Mouse (Mus musculus) retina, postnatal 1 day (tissue): ENCODE results near the gene Sox5.

Experiments used
- DNase-seq: peaks from one replicate; pipeline ENCODE4 v3.0.0-alpha.2; 2012

Gene Sox5

DNA sequence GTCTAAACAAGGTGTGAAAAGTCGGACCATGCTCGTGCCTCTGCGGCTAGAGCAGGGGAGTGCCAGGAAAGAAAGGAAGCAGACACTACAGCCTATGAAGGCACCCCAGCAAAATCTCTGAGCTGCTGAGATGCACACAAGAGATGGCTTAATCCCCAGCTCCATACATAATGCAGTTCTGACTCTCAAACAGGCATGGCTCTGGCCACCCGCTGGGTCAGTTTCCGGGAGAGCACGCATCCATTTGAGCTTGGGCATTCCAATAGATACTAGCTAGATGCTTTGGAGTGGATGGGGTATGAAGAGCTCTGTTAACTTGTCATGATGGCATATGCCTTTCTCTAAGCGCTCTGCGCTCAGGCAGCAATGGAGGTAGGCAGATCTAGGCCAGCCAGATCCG, 132.9 kb downstream of the Sox5 start:
- peak; percentile 26 for DNase-seq

- DNase-seq: peak; percentile 26
Measured at GRCm38 (mm10) chr6:144648124-144648591, 133.6 kb downstream of the Sox5 start.

- DNase-seq: no peak
Measured at GRCm38 (mm10) chr6:144646331-144646730, 135.4 kb downstream of the Sox5 start.

GRCm38 (mm10) chr6:144645796-144646195, 136.0 kb downstream of the Sox5 start:
- DNase-seq: no peak

DNA sequence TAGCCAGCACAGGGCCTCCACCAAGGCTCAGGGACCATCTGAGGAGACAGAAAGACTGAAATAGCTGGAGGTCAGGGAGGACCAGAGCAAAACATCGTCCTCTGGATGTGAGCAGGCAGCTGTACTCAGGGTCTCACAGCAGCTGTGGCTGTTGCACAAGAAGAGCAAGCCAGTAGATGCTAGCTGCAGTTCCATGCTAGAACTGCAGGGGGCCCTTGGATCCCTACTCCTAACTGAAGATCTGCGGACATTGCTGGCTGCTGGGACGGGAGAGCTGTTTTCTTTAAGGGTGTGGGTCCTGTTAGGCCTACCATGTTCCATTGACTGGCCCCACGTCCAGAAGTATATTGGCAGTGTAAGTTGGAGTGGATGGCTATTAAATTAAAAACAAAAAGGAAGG, 137.1 kb downstream of the Sox5 start:
- DNase-seq: peak; percentile 41

DNA sequence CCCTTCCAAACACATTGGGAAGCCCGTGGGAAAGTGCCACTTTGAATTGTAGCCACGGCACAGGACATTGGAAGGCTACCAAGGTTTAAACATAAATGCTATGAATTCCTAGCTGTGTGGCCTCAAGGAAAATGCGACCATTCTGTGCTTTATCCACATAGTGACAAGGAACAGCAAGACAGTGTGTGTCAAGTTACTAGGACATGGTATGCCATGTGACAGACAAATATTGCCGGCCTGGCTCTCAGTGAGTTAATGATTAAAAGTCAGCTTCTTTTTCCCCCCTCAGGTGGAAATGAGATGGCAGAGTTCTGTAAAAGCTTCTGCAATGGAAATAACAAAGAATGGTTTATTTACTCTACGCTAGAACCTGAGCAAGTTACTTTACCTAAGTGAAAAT, 138.2 kb downstream of the Sox5 start:
- DNase-seq: no peak

GRCm38 (mm10) chr6:144641888-144642287, 139.9 kb downstream of the Sox5 start:
- DNase-seq: no peak

DNA sequence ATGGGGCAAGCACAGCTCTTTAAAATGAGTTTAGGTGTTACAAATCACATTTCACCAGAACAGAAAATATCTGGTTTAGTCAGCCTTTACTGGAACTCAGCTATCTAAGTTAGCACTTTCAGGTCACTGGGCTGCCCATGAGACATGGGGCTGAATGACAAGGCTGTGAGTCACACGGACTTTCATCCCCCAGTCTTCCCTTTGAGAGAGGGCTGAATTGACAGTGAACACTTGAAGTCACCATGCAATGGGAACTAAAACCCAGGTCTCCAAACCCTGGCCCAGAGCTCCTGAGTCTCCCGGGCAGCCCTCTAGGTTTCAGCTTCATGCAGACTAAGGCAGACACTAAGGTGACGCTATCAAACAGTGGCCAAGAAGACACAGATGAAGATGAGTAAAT, 141.2 kb downstream of the Sox5 start:
- no peak for DNase-seq

DNA sequence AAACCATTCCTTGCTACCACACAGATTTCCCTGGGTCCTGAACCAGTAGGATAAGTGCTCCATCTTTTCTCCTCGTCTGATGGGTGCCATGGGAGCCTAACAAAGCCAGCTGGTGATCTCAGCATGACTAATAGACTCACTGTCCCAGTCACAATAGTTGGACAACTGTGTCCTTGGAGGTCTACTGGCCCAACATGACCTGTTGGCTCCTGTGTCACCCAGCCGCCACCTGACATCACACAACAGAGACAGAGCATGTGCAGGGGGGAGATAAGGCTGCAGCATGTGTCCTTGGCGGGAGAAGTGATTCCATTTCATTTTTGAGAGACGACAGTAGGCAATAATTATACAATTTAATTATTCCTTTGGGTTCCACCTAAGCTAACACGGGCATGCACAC, 143.2 kb downstream of the Sox5 start:
- DNase-seq: no peak

DNA sequence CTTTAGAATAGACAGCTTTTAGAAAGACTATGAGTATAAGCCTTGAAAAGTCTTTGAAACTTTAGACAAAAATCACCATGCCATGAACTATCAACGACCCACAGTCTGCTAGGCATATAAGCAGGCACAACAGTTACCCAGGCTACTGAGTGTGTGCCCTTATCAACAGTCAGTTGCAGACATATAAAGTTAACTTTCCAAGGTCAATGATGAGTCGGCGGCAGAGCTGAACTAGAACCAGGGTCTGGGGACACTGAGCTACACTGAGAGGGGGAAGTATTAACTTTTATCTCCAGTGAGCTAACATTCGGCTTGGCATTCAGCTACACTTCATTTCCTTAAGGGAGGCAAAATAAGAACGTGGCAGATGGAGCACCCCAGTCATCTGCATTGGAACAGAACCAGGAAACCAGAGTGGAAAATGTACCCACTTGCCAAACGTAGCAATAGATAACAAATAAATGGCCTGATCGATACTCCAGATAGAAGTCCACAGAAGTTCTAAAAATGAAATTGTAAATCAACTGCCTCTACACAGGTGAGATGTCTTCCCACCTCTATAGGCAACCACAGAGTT, 154.2 kb downstream of the Sox5 start:
- DNase-seq: no peak

DNA sequence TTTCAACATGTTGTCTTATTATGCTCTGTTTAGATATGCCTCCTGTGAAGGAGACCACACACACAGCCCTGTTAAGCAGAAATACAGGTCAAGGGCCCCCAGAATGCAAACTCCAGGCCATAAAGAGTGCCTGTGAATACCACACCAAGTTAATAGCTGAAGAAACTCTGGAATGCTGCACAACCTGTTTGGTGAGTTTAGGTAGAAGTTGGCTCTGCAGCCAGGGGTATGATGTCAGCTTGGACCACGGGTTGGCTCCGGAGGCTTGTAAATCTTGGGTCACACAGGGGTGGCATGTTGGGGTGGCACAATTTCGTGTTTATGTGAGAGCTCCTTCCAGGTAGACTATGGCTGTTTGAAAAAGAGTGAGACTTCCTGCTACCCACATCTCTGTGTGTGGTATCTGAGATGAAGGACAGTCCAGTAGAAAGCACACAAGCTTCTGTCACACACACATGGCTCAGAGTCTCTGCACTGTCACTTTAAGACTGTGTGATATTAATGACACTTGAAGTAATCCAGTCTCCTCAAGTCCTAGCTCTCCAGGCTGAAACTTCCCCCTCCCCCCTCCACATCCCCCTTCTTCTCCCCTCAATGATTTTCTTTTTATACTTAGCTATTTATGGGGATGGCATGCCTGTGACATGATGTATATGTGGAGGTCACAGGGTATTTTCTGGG, 160.5 kb downstream of the Sox5 start:
- peak; percentile 31 for DNase-seq

DNA sequence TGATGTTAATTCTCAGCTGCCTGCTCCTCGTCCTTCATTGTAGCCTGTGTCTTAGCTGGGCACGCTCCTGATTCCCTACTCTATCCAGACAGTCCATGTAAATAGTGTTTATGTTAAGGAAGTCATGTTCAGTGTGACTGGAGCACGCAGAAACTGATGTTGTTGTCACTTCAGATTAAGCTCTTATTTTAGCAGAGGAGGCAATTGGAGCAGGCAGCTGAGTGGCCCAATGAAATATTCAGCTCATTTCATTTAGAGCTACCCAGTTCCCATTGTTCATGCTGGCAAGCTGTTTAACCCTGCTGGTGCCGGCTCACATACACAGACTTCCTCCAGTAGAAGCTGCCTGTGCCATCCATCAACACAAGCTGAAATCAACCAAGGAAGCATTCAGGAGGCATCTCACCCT, 170.4 kb downstream of the Sox5 start:
- peak; percentile 92 for DNase-seq

DNA sequence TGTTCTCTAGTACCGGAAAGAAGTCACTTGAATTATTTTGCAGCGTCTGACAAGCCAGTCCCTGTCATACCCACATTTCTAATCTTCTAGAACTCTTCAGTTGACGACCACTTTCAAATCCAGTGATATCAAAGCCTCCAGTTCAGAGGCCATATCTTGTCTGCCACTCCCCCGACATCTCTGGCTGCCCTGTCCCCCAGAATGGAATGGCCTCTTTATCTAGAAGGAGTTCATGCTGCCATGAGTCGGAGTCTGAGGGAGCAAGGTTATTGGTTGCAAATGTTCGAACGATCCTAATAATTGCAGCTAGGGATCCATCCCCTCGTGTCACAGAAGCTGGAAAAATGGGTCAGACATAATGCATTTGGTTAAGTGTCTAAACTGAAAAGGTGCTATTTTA, 170.9 kb downstream of the Sox5 start:
- DNase-seq: no peak

GRCm38 (mm10) chr6:144602883-144603282, 178.9 kb downstream of the Sox5 start:
- DNase-seq: no peak

DNA sequence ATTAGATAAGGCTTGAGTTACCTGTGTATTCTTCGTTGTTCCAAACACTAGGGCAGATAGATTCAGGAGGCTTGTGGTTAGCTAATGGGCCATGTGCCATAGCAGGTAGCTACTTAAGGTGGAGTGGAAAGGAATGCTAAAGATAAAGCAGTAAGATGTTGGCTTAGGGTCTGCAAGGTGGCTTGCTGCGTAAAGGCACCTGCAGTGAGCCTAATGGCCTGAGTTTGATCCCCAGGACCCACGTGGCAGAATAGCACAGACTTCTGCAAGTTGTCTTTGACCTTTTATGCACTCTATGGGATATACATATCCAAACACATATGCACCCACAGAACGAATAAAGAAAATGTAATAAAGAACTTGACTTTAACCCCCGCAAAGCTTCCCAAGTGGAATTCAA, 181.4 kb downstream of the Sox5 start:
- DNase-seq: no peak

GRCm38 (mm10) chr6:144598324-144598973, 183.3 kb downstream of the Sox5 start:
- peak; percentile 73 for DNase-seq

GRCm38 (mm10) chr6:144596536-144597210, 185.1 kb downstream of the Sox5 start:
- no peak for DNase-seq

DNA sequence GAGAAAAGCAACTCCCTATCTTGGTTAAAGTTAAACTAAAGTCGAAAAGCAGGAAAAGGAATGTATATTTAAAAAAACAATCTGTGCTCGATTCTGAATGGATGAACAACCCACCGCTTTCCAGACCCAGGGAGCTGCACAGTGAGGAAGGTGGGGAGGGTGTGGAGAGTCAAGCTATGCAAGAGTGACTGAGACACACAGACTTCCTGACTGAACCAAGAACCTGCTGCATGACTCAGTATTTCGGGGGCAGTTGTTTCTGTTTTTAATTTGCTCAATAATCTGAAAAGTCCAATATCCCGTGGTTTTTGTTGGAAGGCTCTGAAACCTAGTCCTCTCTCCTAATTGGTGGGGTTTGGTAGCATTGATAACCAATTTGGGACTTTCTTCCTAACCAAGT, 196.9 kb downstream of the Sox5 start:
- DNase-seq: no peak

- DNase-seq: no peak
Measured at GRCm38 (mm10) chr6:144584074-144584840, 197.5 kb downstream of the Sox5 start.

GRCm38 (mm10) chr6:144579301-144579700, 202.5 kb downstream of the Sox5 start:
- DNase-seq: no peak

DNA sequence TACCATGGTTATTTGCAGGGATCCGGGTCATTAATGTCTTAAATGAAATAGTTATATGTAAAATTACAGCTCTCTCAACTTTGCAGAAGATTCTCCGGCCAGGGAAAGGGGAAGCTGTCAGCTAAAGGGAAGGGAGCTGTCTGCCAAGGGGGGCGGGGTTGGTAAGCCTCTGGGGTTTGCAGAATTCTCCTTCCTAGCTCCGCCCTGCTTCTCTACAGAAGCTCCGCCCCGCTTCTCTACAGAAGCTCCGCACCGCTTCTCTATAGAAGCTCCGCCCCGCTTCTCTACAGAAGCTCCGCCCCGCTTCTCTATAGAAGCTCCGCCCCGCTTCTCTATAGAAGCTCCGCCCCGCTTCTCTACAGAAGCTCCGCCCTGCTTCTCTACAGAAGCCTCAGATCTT, 210.9 kb downstream of the Sox5 start:
- DNase-seq: no peak

DNA sequence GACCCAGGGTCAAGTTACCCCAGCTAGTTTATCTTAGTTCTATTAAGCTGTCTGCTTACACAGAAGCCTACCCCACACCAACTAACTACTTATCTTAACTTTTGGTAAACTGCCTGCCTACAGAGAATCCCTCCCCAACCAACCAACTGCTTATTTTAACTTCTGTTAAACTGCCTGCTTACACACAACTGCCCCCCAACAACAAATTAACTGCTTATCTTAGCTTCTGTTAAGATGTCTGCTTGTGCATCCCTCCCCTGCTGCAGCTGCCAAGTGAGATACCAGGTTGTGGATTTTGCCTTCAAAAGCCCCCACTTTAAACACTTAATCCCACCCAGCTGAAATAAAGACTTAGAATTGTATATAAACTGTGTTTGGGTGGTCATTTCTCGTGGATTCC, 215.9 kb downstream of the Sox5 start:
- no peak for DNase-seq

DNA sequence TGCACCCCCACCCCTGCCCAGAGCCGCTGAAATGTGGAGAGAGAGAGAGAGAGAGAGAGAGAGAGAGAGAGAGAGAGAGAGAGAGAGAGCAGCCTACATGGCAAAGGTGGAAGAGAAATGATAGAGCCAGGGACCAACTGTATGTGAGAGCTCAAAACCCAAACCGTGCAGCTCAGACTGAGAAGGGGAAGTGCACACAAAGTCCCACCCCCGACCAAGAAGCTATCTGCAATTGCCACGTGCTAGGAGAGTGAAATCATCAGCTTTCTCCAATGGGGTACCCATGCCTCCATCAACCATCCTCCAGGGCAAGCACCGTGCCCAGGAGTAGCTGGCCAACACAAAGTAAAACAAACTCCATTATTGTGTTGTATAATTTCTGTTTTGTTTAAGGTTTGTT, 220.1 kb downstream of the Sox5 start:
- no peak for DNase-seq
